Mouse (Mus musculus) liver, embryonic 13.5 days (tissue): ENCODE data around the gene Cyb5d1. TPM values are rescaled to one million over a fixed set of nuclear protein-coding genes. Genes with fewer than 3 reads are reported as not detected.
A peak's percentile ranks its signal among the peaks of the same experiment; 100 is the strongest.

ENCODE experiments used
- ATAC-seq: fragments of 200-750 bp; cut with Nextera tagmentation; 2 replicates; pipeline ENCODE4 v1.8.0; 2017; ENCODE audit warnings: low read depth, mild to moderate bottlenecking, moderate number of reproducible peaks, moderate library complexity
- DNase-seq: peaks from one replicate; pipeline ENCODE4 v3.0.0; 2022
- H3K27ac ChIP-seq: fragments of 300-500 bp; sonication (generic); 2 replicates; pipeline ENCODE4 v1.5.1; 2015; ENCODE audit warnings: moderate library complexity, mild to moderate bottlenecking, inconsistent platforms
- H3K27me3 ChIP-seq: fragments of 300-500 bp; sonication (generic); 2 replicates; pipeline ENCODE4 v1.6.1; 2015; ENCODE audit warnings: mild to moderate bottlenecking, inconsistent platforms
- H3K36me3 ChIP-seq: fragments of 300-500 bp; sonication (generic); 2 replicates; pipeline ENCODE4 v1.6.1; 2015; ENCODE audit warnings: mild to moderate bottlenecking, inconsistent platforms
- H3K4me1 ChIP-seq: fragments of 300-500 bp; sonication (generic); replicated peaks from 2 replicates; pipeline ENCODE4 v1.6.1; 2015; ENCODE audit warnings: inconsistent platforms
- H3K4me2 ChIP-seq: fragments of 300-500 bp; sonication (generic); 2 replicates; pipeline ENCODE4 v1.6.1; 2015; ENCODE audit warnings: inconsistent platforms, mild to moderate bottlenecking, moderate library complexity
- H3K4me3 ChIP-seq: fragments of 300-500 bp; sonication (generic); replicated peaks from 2 replicates; pipeline ENCODE4 v1.5.1; 2015; ENCODE audit warnings: mild to moderate bottlenecking, inconsistent platforms
- H3K9ac ChIP-seq: fragments of 300-500 bp; sonication (generic); 2 replicates; pipeline ENCODE4 v1.6.1; 2015; ENCODE audit warnings: mild to moderate bottlenecking, inconsistent platforms
- H3K9me3 ChIP-seq: fragments of 300-500 bp; sonication (generic); replicated peaks from 2 replicates; pipeline ENCODE4 v1.6.1; 2016; ENCODE audit warnings: inconsistent platforms
- WGBS: fragments of 180-500 bp; shearing (Covaris S2); methylation state at CpG from one replicate; pipeline ENCODE4 v1.1.7; 2015; ENCODE audit not compliant: insufficient replicate concordance; 5-methylcytosine and 5-hydroxymethylcytosine counted together
- polyA plus RNA-seq: library from polyadenylated mRNA; unstranded; fragments of >200 nt; fragmentation: Nextera tagmentation; extraction: Ambion mirVana; gene quantifications from 2 replicates; pipeline ENCODE4 v1.2.1, GENCODE M21; 2015

The Cyb5d1 gene
- polyA plus RNA-seq, 1 experiment from 2014 or later, result 10.3 TPM

GRCm38 (mm10) chr11:69415327-69415667 is 19.9 kb upstream of the Cyb5d1 start:
- Histone ChIP-seq H3K9me3 (no peaks in the 10 kb centered on the region), H3K36me3 (peaks cover 3% of the 10 kb centered on the region; the same call in 1 of the 2 replicates), H3K27me3 (peaks cover 27% of the 10 kb centered on the region), H3K4me3 (peak overlapping the region; percentile 61), H3K27ac (peak overlapping the region; percentile 85), H3K9ac (peak overlapping the region; percentile 63), H3K4me1 (peaks cover 93% of the 10 kb centered on the region), H3K4me2 (peak overlapping the region; percentile 100)
- ATAC-seq (no peak), DNase-seq (no peak)
- 11% methylated on average over 3 of the region's 3 CpGs for WGBS

- no peak for ATAC-seq
- Histone ChIP-seq H3K9me3 (no peaks in the 10 kb centered on the region), H3K4me1 (peaks cover 93% of the 10 kb centered on the region), H3K27me3 (peaks cover 27% of the 10 kb centered on the region), H3K36me3 (peaks cover 3% of the 10 kb centered on the region; the same call in 1 of the 2 replicates), H3K4me3 (peak overlapping the region; percentile 61), H3K27ac (peak overlapping the region; percentile 85), H3K9ac (peak overlapping the region; percentile 63), H3K4me2 (peak overlapping the region; percentile 100)
- 35% methylated on average over 4 of the region's 4 CpGs for WGBS
- DNase-seq, result no peak
Measured at GRCm38 (mm10) chr11:69414421-69415326, 19.2 kb upstream of the Cyb5d1 start.

GRCm38 (mm10) chr11:69413221-69414181 is 18.1 kb upstream of the Cyb5d1 start, which contains the start of gene Kdm6b:
Gene Kdm6b (minus strand): TSS chr11:69413675.
- H3K4me1 ChIP-seq, result peaks cover 90% of the 10 kb centered on the region
- ATAC-seq (no peak), DNase-seq (no peak)
- peak within 1 kb of the TSS; percentile 86 for H3K9ac ChIP-seq
- H3K27me3 ChIP-seq, result peaks cover 26% of the 10 kb centered on the region
- H3K4me2 ChIP-seq, result peak within 1 kb of the TSS; percentile 100
- peaks cover 3% of the 10 kb centered on the region; the same call in 1 of the 2 replicates for H3K36me3 ChIP-seq
- WGBS, result 41% methylated on average over 12 of the region's 12 CpGs
- H3K9me3 ChIP-seq, result no peaks in the 10 kb centered on the region
- peak within 1 kb of the TSS; percentile 61 for H3K4me3 ChIP-seq
- peak within 1 kb of the TSS; percentile 93 for H3K27ac ChIP-seq

GRCm38 (mm10) chr11:69412548-69412947 is 17.1 kb upstream of the Cyb5d1 start:
- no peak for DNase-seq
- Histone ChIP-seq H3K36me3 (peaks cover 10% of the 10 kb centered on the region), H3K4me3 (peak overlapping the region; percentile 7), H3K9ac (peak overlapping the region; percentile 86), H3K4me2 (peak overlapping the region; percentile 100), H3K27ac (peak overlapping the region; percentile 93), H3K27me3 (peaks cover 16% of the 10 kb centered on the region), H3K9me3 (no peaks in the 10 kb centered on the region), H3K4me1 (peaks cover 90% of the 10 kb centered on the region)
- no peak for ATAC-seq
- WGBS, result 73% methylated on average over 7 of the region's 7 CpGs

GRCm38 (mm10) chr11:69411538-69412203 is 16.2 kb upstream of the Cyb5d1 start:
- DNase-seq (peak; percentile 70), ATAC-seq (peak; percentile 29)
- Histone ChIP-seq H3K27ac (peak overlapping the region; percentile 93), H3K4me1 (peaks cover 88% of the 10 kb centered on the region), H3K4me3 (peak overlapping the region; percentile 79), H3K27me3 (peaks cover 8% of the 10 kb centered on the region), H3K36me3 (peaks cover 19% of the 10 kb centered on the region), H3K9me3 (no peaks in the 10 kb centered on the region), H3K9ac (peak overlapping the region; percentile 86), H3K4me2 (peak overlapping the region; percentile 100)
- 2% methylated on average over 39 of the region's 39 CpGs for WGBS

GRCm38 (mm10) chr11:69411073-69411535 is 15.7 kb upstream of the Cyb5d1 start:
- WGBS, result 0% methylated on average over 26 of the region's 26 CpGs
- peaks cover 24% of the 10 kb centered on the region for H3K36me3 ChIP-seq
- H3K4me3 ChIP-seq, result peak overlapping the region; percentile 79
- ATAC-seq, result peak; percentile 27
- H3K9me3 ChIP-seq, result no peaks in the 10 kb centered on the region
- H3K9ac ChIP-seq, result peak overlapping the region; percentile 86
- H3K27me3 ChIP-seq, result 0 out of 2 replicates have a peak, but pooled peaks cover 6% of the 10 kb centered on the region
- peaks cover 85% of the 10 kb centered on the region for H3K4me1 ChIP-seq
- peak; percentile 89 for DNase-seq
- H3K27ac ChIP-seq, result peak overlapping the region; percentile 93
- peak overlapping the region; percentile 100 for H3K4me2 ChIP-seq

GRCm38 (mm10) chr11:69410310-69411072 is 15.1 kb upstream of the Cyb5d1 start:
- peak overlapping the region; percentile 86 for H3K9ac ChIP-seq
- peak; percentile 3 for ATAC-seq

GRCm38 (mm10) chr11:69410045-69410309 is 14.5 kb upstream of the Cyb5d1 start:
- peak overlapping the region; percentile 93 for H3K27ac ChIP-seq
- peaks cover 36% of the 10 kb centered on the region for H3K36me3 ChIP-seq
- H3K4me3 ChIP-seq, result peak overlapping the region; percentile 79
- H3K9me3 ChIP-seq, result no peaks in the 10 kb centered on the region
- ATAC-seq (no peak), DNase-seq (no peak)
- peak overlapping the region; percentile 100 for H3K4me2 ChIP-seq
- under 1% methylated on average over 18 of the region's 18 CpGs for WGBS
- H3K9ac ChIP-seq, result peak overlapping the region; percentile 86
- H3K4me1 ChIP-seq, result peaks cover 75% of the 10 kb centered on the region
- H3K27me3 ChIP-seq, result no peaks in the 10 kb centered on the region

More at GRCm38 (mm10) chr11:69410310-69411072, 15.1 kb upstream of the Cyb5d1 start:
- Histone ChIP-seq H3K4me1 (peaks cover 81% of the 10 kb centered on the region), H3K27me3 (0 out of 2 replicates have a peak, but pooled peaks cover 4% of the 10 kb centered on the region), H3K27ac (peak overlapping the region; percentile 93), H3K9me3 (no peaks in the 10 kb centered on the region), H3K4me2 (peak overlapping the region; percentile 100), H3K36me3 (peaks cover 31% of the 10 kb centered on the region), H3K4me3 (peak overlapping the region; percentile 79)
- 0% methylated on average over 41 of the region's 41 CpGs for WGBS
- no peak for DNase-seq

- H3K4me1 ChIP-seq, result peaks cover 71% of the 10 kb centered on the region
- WGBS, result 2% methylated on average over 46 of the region's 46 CpGs
- DNase-seq (peak; percentile 75), ATAC-seq (peak; percentile 12)
- H3K27ac ChIP-seq, result peak overlapping the region; percentile 93
- peaks cover 40% of the 10 kb centered on the region for H3K36me3 ChIP-seq
- H3K4me3 ChIP-seq, result peak overlapping the region; percentile 79
- H3K9ac ChIP-seq, result peak overlapping the region; percentile 86
- H3K9me3 ChIP-seq, result no peaks in the 10 kb centered on the region
- no peaks in the 10 kb centered on the region for H3K27me3 ChIP-seq
- H3K4me2 ChIP-seq, result peak overlapping the region; percentile 100
Measured at GRCm38 (mm10) chr11:69409378-69410044, 14.1 kb upstream of the Cyb5d1 start.
